Mouse (Mus musculus): ENCODE measurements at regions not wholly inside any gene's neighbourhood (a gene's known extent, or its start where the extent isn't known, plus 50 kb on each side); places are given as distances from the start of the nearest gene placed in this dataset.
"Not testable (repeated sequence)": the region's sequence is repeated elsewhere in the genome, so short reads cannot be mapped to it uniquely, and the experiment has no call there.

DNA sequence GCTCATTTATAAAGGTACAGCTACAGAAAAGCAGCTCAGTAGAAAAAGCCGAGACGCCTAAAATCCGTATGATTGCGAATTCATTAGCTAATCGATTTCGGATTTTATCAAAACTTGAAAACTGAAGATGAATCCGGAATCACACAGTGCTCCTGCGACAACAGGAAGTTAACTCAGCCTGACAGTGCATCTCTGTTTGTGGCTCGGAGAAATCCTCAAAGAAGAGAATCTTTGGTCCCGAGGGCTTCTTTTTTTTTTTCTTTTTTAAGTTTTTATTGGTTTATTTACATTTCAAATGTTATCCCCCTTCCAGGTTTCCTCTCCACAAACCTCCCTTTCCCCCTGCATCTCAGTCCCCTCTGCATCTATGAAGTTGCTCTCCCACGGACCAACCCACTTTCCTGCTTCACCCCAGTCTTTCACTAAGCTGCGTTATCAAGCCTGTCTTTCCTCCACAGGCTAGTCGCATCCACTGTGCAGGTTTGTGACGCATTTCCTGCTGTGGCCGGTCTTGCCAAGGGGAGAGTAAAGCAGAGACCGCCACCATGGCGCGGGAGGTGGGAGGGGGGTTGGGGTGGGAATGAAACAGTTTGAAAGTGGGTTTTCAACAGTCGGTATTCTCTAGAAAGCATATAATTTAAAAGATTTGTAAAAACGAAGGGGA, 593.4 kb upstream of the Snrpn start:
- not testable (repeated sequence) for H3K27me3 ChIP-seq; H3K36me3 ChIP-seq; ATAC-seq (replicated peaks; ENCODE audit: insufficient number of reproducible peaks, insufficient read depth, low FRiP score, low read depth); H3K9ac ChIP-seq; H3K4me1 ChIP-seq (replicated peaks); H3K27ac ChIP-seq; H3K9me3 ChIP-seq (replicated peaks)
- Histone ChIP-seq H3K4me3 (peak overlapping the region; percentile 24; the same call in 1 of the 2 replicates), H3K4me2 (peak overlapping the region; percentile 48)
- WGBS = 43% methylated on average over 20 of the region's 20 CpGs

DNA sequence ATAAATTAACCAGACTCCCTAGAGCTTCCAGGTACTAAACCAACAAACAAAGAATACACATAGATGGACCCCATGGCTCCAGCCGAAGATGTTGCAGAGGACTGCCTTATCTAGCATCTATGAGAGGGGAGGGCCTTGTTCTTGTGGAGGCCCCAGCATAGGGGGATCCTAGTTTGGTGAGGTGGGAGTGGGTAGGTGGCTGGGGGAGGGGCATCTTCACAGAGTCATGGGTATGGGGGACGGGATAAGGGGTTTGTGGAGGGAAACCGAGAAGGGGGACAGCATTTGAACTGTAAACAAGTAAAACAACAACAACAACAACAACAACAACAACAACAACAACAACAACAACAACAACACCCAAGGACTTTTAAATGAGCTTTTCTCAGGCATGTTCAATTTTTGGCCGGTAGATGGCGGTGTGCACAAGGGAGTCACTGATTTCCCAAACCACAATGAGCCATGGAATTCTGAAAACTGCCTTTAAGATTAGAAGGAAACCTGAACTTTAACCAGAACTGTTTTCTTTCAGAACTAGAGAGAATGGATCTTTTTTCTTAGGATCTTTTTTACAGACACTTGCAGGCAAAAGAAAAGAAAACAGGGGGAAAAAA, 588.2 kb upstream of the Snrpn start:
- 11% methylated on average over 5 of the region's 5 CpGs for WGBS
- H3K27ac ChIP-seq; H3K4me1 ChIP-seq (replicated peaks); H3K36me3 ChIP-seq; H3K4me3 ChIP-seq; H3K4me2 ChIP-seq; H3K27me3 ChIP-seq; H3K9ac ChIP-seq; ATAC-seq (replicated peaks; ENCODE audit: insufficient number of reproducible peaks, insufficient read depth, low FRiP score, low read depth); H3K9me3 ChIP-seq (replicated peaks): not testable (repeated sequence)

Data from heart, embryonic 15.5 days (tissue).